Mouse (Mus musculus) testis, postnatal 10 days (tissue): ENCODE data around the gene Zbed3.

Source experiments
- DNase-seq: peaks from one replicate; pipeline ENCODE4 v3.0.0; 2021; ENCODE audit warnings: low spot score

Gene Zbed3

GRCm38 (mm10) chr13:95323400-95323799 is at the start of gene Zbed3:
Gene Zbed3, plus strand, starts transcription at chr13:95323612.
- DNase-seq = no peak

DNA sequence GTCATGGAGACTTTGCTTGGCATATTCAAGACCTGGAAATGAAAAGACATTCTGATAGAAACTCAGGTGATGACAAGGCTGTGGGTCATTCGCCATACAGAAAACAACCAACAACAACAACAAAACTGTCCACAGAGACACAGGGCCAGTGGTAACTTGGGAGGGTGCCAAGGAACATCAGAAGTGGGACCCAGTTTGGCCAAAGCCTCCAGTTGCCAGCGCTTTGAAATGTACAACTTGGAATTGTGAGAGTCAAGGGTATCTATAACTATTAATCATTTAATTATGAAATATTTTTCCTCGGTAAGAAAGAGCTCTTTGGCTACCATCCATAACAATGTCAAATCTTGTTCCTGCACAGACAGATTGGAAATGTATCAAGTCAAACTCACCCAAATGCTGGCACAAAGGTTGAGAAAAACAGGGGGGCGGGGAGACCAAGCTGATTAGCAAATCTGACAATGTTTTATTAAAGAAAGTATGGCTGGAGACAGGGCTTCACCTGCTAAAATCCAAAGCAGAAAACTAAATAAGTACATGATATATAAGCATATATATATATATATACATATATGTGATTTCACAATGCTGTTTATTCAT is 44.9 kb upstream of the Zbed3 start:
- DNase-seq = no peak

GRCm38 (mm10) chr13:95281740-95282673 is 41.4 kb upstream of the Zbed3 start:
- DNase-seq = no peak

- peak; percentile 76 for DNase-seq
Observed at GRCm38 (mm10) chr13:95286989-95287388, 36.4 kb upstream of the Zbed3 start.

GRCm38 (mm10) chr13:95288027-95288426 is 35.4 kb upstream of the Zbed3 start:
- no peak for DNase-seq

DNA sequence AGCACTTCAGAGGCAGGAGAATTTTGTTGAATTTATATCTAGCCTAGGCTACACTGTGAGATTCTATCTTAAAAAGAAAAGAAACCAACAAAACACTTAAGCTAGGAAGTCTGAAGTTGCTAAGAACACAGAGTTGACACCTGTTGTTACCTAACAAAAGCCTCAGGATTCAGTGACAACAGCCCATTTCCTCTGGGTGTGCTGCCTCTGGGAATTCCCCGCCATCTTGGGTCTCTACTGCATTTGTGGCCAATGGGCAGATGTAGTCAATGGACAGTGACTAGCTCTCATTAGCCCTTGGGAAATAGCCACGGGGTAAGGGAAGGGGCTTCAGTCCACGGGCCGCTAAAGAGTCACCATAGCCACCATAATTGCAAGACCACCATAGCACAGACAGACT is 31.4 kb upstream of the Zbed3 start:
- no peak for DNase-seq

- no peak for DNase-seq
Observed at GRCm38 (mm10) chr13:95299956-95300355, 23.5 kb upstream of the Zbed3 start.

DNA sequence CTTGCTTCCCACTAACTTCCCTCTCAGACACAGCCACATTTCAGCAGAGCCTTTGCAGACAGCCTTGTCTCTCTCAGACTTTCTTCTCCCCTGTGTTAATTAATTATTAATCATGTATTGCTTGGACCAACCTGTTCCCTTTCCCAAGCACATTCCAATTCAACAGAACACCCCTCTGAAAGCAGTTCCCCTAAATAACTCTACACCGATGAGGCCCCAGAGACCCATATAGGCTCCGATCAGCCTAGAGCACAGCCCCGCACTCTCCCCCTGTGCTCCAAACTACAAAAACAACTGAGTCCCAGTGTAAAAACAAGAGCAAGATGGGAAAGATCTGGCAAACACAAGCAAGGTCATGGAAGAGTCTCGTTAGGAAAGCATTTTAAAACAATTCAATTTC is 16.8 kb upstream of the Zbed3 start:
- no peak for DNase-seq

- DNase-seq = no peak
Observed at GRCm38 (mm10) chr13:95307100-95307655, 16.2 kb upstream of the Zbed3 start.

GRCm38 (mm10) chr13:95312016-95312415 is 11.4 kb upstream of the Zbed3 start:
- DNase-seq = no peak

GRCm38 (mm10) chr13:95319153-95319552 is 4.3 kb upstream of the Zbed3 start:
- no peak for DNase-seq

GRCm38 (mm10) chr13:95320451-95320850 is 3.0 kb upstream of the Zbed3 start:
- no peak for DNase-seq

DNA sequence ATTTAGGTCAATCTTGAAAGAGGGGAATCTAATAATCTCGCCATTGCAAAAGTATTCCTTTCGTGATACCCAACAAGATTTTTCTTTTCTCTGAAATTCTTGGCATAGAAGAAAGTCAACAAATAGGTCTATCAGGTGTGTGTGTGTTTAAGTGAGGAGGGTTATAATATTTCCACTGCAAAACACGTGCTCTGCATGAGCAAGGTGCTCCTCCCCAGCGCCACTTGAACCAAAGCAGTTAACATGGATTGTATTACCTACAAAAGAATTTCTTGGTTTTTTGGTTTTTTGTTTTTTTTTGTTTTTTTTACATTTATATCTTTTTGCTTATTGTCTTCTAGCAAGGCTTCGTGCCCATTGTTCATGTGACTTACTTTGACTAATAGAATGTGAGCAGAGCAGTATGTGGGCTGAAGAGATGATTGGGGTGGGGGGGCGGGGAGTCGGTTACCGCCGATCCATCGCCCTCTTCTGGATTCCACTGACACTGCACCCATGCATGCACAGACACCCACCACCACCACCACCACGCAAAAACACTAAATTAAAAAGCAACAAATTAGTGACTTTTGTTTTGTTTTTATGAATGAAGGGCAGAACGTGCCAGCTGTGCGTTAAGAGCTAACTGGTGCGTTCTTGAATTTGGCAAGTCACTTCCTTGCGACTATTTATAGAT is 676 bp downstream of the Zbed3 start:
- peak; percentile 86 for DNase-seq

DNA sequence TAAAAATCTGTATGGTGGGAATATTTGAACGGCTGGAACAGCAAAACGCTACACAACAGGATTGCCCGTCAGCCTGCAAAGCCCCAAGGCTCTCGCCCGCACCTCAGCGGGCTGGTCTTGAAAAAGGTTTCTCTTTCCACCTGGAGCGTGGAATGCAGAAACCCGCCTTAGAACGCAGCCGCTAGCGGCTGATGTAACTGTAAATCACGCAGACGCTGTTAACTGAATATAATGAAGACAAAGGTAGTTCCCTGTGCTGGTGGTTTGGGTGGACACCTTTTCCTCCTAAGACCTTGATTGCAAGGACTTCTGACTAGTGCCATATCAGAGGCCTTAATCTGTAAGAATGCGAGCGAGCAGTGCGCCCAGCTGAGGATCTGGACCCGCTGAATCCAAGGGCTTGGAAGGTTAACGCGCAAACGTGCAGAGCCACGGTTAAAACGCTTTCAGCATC is 1.2 kb downstream of the Zbed3 start:
- no peak for DNase-seq

- DNase-seq = peak; percentile 83
Observed at GRCm38 (mm10) chr13:95325080-95325906, 1.9 kb downstream of the Zbed3 start.

DNA sequence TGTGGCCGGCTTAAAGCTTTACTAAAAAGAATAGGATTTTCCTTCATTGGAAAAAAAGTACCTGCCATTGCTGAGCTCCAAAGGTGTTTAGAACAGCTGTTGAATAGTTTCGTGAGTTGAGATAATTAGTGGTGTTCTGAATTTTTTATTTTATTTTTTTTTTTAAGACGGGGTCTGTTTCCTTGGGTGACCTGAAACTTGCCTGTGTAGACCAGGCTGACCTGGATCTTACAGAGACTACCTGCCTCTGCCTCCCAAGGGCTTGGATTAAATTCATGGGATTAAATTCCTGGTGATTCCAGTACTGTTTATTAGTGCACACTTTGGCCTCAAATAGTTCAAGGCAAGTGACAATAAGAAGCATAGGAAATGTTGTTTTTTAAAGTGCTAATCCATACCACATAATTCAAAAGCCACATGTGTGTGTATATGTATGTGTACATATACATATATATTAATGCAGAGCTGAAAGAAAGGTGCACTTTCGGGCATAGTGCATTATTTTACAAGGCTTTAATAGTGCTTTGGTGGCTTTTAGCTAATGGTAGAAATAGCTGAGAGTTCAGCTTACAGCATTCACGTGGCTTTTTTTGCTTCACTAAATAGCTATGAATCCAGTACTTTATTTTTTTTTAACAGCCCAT is 2.6 kb downstream of the Zbed3 start:
- no peak for DNase-seq

- DNase-seq = no peak
Observed at GRCm38 (mm10) chr13:95326611-95327344, 3.4 kb downstream of the Zbed3 start.

DNA sequence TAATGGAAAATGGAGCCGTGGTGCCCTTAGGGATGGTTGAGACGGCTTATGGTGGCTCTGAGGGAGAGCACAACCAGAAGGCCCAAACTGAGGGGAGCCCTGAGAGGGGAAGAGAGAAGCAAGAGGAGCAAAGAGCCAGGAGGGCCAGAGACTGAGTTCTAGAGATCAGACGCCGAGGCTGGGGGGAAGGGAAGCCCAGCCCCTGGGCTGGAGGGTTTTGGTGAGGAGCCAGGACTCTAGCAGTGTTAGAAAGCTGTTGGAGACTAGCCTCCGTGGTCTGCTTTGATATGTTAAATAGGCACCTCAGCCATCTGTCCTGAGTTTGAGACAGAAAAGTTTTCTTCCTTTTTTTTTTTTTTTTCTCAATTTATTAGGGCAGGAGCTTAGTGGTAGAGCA is 3.9 kb downstream of the Zbed3 start:
- DNase-seq = no peak

DNA sequence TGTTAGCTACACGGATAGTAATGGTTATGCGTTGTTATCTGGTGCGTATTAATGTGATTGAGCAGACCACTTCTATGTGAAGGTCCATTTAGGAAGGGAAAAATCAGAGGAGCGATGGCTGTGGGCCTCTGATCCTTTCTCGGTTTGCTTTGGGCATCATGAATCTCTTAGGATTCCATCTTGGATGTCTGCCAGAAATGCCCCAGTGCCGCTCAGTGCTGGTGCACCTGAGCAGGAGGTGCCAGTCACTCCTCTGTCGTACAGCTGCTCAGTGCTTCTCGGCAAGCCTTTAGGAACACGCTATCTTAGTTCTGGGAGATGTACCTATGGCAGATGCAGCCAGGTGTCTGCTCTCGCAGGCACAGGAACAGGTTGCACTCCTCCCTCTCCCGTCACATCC is 5.4 kb downstream of the Zbed3 start:
- no peak for DNase-seq

- no peak for DNase-seq
Observed at GRCm38 (mm10) chr13:95330507-95330906, 7.1 kb downstream of the Zbed3 start.
